Mouse (Mus musculus) liver, embryonic 11.5 days (tissue): ENCODE measurements around the gene Guca2a. TPM values are rescaled to one million over a fixed set of nuclear protein-coding genes. Genes with fewer than 3 reads are reported as not detected.

Experiments used
- ATAC-seq: fragments of 200-750 bp; cut with Nextera tagmentation; replicated peaks from 2 replicates; pipeline ENCODE4 v1.8.0; 2017; ENCODE audit warnings: moderate number of reproducible peaks, mild to moderate bottlenecking, moderate TSS enrichment, moderate library complexity; ENCODE audit not compliant: low FRiP score
- DNase-seq: peaks from one replicate; pipeline ENCODE4 v3.0.0-alpha.2; 2017; ENCODE audit warnings: low spot score
- H3K27ac ChIP-seq: fragments of 300-500 bp; sonication (generic); 2 replicates; pipeline ENCODE4 v1.5.1; 2014; ENCODE audit warnings: mild to moderate bottlenecking, low read depth, low read length, control low read depth
- H3K27me3 ChIP-seq: fragments of 300-500 bp; sonication (generic); replicated peaks from 2 replicates; pipeline ENCODE4 v1.6.1; 2014; ENCODE audit warnings: low read length, mixed read lengths; ENCODE audit not compliant: control insufficient read depth, insufficient read depth
- H3K36me3 ChIP-seq: fragments of 300-500 bp; sonication (generic); 2 replicates; pipeline ENCODE4 v1.6.1; 2014; ENCODE audit warnings: mild to moderate bottlenecking, low read length, moderate library complexity, mixed read lengths; ENCODE audit not compliant: control insufficient read depth, insufficient read depth
- H3K4me1 ChIP-seq: fragments of 300-500 bp; sonication (generic); replicated peaks from 2 replicates; pipeline ENCODE4 v1.6.1; 2014; ENCODE audit warnings: low read length, mixed read lengths; ENCODE audit not compliant: control insufficient read depth, insufficient read depth
- H3K4me2 ChIP-seq: fragments of 300-500 bp; sonication (generic); 2 replicates; pipeline ENCODE4 v1.6.1; 2014; ENCODE audit warnings: mild to moderate bottlenecking, control low read depth, moderate library complexity
- H3K4me3 ChIP-seq: fragments of 300-500 bp; sonication (generic); 2 replicates; pipeline ENCODE4 v1.5.1; 2014; ENCODE audit warnings: low read depth, low read length, control low read depth
- H3K9ac ChIP-seq: fragments of 300-500 bp; sonication (generic); 2 replicates; pipeline ENCODE4 v1.6.1; 2014; ENCODE audit warnings: low read depth, low read length, control low read depth
- H3K9me3 ChIP-seq: fragments of 300-500 bp; sonication (generic); 2 replicates; pipeline ENCODE4 v1.6.1; 2016; ENCODE audit warnings: low read length, inconsistent platforms, mixed read lengths; ENCODE audit not compliant: control insufficient read depth
- WGBS: fragments of 180-500 bp; shearing (Covaris S2); extraction: QIAGEN DNeasy Blood & Tissue Kit; methylation state at CpG from one replicate; pipeline ENCODE4 v1.1.7; 2014; 5-methylcytosine and 5-hydroxymethylcytosine counted together
- polyA plus RNA-seq: library from polyadenylated mRNA; unstranded; fragments of >200 nt; fragmentation: Nextera tagmentation; extraction: Ambion mirVana; gene quantifications from 2 replicates; pipeline ENCODE4 v1.2.1, GENCODE M21; 2014

Gene Guca2a
- polyA plus RNA-seq, 1 experiment from 2014 or later: 0.62 TPM

DNA sequence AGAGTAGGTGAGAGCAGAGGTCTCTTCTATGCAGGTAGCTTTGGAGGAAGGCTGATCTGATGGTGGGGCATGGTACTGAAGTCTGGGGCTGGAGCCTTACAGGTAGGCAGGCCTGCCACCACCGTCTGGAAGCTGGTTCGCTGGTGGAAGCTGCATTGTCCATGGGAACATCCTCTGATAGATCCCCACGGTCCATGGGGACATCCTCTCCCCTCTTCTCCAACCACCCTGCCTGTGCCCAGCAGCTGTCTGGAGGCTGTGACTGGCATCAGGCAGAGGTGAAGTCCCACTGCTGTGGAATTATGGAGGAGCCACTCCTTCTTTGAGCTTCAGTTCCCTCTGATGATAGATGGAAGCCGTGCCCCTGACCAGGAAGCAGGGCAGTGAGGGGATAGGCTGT lies 31.1 kb downstream of the Guca2a start:
- Histone ChIP-seq H3K9me3 (no peaks in the 10 kb centered on the region), H3K36me3 (no peaks in the 10 kb centered on the region), H3K4me2 (no peak overlapping the region), H3K27me3 (no peaks in the 10 kb centered on the region; the same call in 1 of the 2 replicates), H3K27ac (no peak overlapping the region), H3K9ac (no peak overlapping the region), H3K4me3 (no peak overlapping the region), H3K4me1 (no peaks in the 10 kb centered on the region)
- ATAC-seq (no peak), DNase-seq (no peak)
- WGBS: 76% methylated on average over 4 of the region's 4 CpGs

DNA sequence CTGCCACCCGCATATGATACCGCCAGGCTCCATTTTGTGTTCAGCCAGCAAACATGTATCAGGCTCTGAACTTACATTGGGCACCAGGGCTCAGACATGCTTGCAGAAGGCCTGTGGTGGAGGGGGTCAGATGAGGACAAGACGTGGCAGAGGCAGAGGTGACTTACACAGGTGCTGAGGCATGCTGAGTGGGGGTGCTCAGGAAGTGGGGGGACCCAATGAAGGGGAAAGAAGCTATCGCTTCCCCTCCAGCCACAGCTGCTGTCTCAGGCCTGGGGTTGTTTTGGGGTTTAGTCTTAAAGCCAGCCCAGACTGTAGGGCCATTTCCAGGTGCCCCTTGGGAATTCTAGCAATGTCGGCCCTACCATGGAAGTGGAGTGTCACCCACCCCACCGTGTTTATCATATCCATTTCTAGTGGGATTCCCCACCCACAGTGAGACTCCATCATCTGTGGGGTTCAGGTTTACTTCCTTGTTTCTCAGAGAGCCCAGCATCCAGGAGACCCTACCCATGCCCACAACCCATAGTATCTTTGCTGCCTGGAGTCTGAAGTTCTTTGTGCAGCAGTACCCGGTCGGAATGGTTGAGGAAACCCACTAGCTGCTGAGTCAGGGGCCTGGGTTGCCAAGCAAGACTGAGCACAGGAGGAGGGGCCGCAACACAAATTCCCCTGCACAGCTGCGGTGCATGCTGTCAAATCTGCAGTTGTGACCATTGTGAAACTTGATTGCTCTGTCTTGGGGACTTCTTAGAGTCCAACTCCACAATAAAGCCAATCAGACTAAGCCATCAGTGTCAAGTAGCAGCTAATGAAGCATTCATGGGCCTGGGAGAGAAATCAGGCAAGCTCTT lies 32.1 kb downstream of the Guca2a start:
- Histone ChIP-seq H3K27me3 (no peaks in the 10 kb centered on the region; the same call in 1 of the 2 replicates), H3K4me2 (no peak overlapping the region), H3K9ac (no peak overlapping the region), H3K4me1 (no peaks in the 10 kb centered on the region), H3K27ac (no peak overlapping the region), H3K9me3 (no peaks in the 10 kb centered on the region), H3K4me3 (no peak overlapping the region), H3K36me3 (no peaks in the 10 kb centered on the region)
- DNase-seq: no peak
- no peak for ATAC-seq
- 76% methylated on average over 10 of the region's 10 CpGs for WGBS

DNA sequence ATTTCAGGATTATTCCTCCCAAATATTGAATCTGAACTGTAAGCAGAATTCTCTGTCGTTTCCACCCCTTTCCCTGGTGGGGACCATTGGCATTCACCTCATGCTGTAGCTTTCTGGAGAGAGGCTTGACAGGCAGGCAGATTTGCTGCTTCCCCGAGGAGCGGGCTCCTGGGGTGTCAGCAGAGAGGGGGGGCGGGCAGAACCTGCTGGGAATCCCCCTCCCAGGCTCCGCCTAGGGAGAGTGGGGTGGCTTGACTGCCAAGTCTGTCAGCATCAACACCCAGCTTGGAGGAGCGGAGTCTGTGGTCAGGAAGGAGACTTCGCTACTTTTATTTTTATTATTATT lies 32.7 kb downstream of the Guca2a start:
- Histone ChIP-seq H3K9ac (no peak overlapping the region), H3K9me3 (no peaks in the 10 kb centered on the region), H3K4me3 (no peak overlapping the region), H3K36me3 (no peaks in the 10 kb centered on the region), H3K4me2 (no peak overlapping the region), H3K27ac (no peak overlapping the region), H3K27me3 (no peaks in the 10 kb centered on the region; the same call in 1 of the 2 replicates), H3K4me1 (no peaks in the 10 kb centered on the region)
- DNase-seq (no peak), ATAC-seq (no peak)
- WGBS: 51% methylated on average over 7 of the region's 7 CpGs

DNA sequence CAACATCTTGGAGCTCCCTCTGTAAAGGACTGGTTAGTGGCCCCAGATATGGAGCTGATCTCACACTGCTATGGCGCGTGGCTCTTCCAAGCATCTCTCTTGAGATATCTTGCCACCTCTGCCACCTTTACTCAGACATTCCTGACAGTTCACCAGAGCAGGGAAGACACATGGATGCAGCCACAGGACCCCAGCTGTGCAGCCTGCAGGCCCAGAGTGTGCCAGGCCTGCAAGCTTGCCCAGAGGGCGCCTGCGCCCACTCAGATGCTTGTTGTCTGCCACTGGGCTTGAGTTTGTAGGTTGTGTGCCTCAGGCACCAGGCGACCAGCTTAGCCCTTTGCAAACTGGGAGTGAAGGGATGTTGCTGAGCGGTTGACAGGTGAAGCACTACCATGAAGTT lies 33.2 kb downstream of the Guca2a start:
- H3K27ac ChIP-seq: no peak overlapping the region
- H3K9me3 ChIP-seq: no peaks in the 10 kb centered on the region
- 78% methylated on average over 6 of the region's 6 CpGs for WGBS
- no peaks in the 10 kb centered on the region; the same call in 1 of the 2 replicates for H3K27me3 ChIP-seq
- ATAC-seq: no peak
- H3K4me3 ChIP-seq: no peak overlapping the region
- no peak overlapping the region for H3K9ac ChIP-seq
- H3K4me1 ChIP-seq: no peaks in the 10 kb centered on the region
- H3K4me2 ChIP-seq: no peak overlapping the region
- DNase-seq: no peak
- no peaks in the 10 kb centered on the region for H3K36me3 ChIP-seq

DNA sequence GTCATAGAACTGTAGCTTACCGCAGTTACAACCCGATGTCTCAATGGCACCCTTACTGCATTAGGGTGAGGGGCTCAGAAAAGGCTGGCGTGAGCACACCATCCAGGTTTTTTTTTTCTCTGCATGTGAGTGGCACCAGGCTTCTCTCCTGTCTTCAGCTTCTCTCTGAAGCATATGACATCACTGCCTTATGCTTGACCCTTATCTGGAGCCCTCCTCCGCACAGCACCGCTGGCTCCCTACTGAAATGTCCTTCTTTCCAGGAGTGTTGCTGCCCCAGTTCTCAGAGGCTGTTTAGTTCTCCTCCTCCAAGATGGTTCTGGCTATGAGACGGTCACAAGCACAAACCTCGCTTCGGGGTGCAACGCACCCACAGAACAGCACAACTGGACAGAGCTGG lies 33.7 kb downstream of the Guca2a start:
- Histone ChIP-seq H3K9me3 (no peaks in the 10 kb centered on the region), H3K4me1 (no peaks in the 10 kb centered on the region), H3K4me3 (no peak overlapping the region), H3K27me3 (no peaks in the 10 kb centered on the region; the same call in 1 of the 2 replicates), H3K9ac (no peak overlapping the region), H3K27ac (no peak overlapping the region), H3K4me2 (no peak overlapping the region), H3K36me3 (no peaks in the 10 kb centered on the region)
- ATAC-seq: no peak
- DNase-seq: no peak
- 86% methylated on average over 9 of the region's 9 CpGs for WGBS

DNA sequence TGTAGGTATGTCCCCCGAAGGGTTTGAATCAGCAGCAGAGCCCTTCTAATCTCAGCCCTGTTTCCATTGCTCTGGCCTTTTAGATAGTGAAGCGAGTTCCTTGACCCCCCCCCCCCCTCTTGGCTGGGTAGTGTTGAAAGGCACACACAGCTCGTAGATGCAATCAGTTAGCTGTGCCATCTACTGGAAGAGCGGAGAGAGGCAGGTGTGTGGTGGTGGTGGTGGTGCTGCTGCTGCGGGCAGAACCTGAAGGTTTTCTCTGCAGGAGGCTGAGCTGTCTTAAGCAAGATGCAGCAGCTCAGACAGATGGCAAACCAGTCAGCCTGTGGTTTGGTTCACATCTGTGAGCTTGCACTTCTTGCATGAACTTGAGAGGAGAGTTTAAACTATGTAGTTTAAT lies 35.2 kb downstream of the Guca2a start:
- WGBS: 26% methylated on average over 5 of the region's 5 CpGs
- Histone ChIP-seq H3K9ac (no peak overlapping the region), H3K4me2 (no peak overlapping the region), H3K9me3 (no peaks in the 10 kb centered on the region), H3K4me1 (no peaks in the 10 kb centered on the region), H3K36me3 (no peaks in the 10 kb centered on the region), H3K27me3 (no peaks in the 10 kb centered on the region; the same call in 1 of the 2 replicates), H3K27ac (no peak overlapping the region), H3K4me3 (no peak overlapping the region)
- ATAC-seq (no peak), DNase-seq (no peak)

DNA sequence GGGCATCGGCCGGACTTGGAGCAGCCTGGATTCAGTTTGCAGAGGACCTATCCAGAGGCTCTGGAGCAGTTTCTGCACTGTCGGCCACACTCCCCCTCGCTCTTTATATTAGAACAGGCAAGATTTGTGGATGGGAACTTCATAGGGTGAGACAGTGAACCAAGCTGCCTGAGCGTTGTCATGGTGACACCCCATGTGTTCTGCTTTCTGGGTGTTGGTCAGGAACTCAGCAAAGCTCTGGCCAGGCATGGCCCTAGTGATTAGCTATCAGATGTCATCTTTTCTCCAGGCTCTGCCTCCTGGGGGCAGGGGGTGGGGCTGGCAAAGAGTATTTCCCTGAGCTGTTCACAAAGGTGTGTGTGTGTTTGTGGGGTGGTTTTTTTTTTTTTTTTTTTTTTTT lies 45.1 kb downstream of the Guca2a start:
- Histone ChIP-seq H3K9ac (no peak overlapping the region), H3K4me2 (no peak overlapping the region), H3K36me3 (no peaks in the 10 kb centered on the region), H3K27me3 (no peaks in the 10 kb centered on the region), H3K9me3 (no peaks in the 10 kb centered on the region), H3K4me3 (no peak overlapping the region), H3K4me1 (no peaks in the 10 kb centered on the region), H3K27ac (no peak overlapping the region)
- ATAC-seq (no peak), DNase-seq (no peak)
- WGBS: 44% methylated on average over 5 of the region's 5 CpGs

DNA sequence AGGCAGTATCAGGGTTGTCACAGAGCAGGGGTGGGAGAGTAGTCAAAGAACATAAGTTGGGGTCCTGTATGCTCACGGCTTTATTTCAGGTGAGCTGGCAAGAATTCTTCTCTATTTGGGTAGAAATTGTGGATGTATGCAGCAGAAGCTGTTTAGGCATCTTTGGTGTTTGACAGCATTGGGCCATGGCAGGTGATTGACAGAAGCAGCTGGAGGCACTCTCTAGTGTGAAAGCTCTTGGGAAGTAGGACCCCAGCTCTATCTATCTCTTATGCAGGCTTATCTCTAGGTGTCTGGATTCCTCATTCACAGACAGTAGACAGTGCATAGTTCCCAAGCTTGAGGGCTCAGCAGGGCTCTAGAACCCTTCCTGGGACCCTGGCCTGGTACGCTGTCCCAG lies 48.2 kb downstream of the Guca2a start:
- Histone ChIP-seq H3K4me2 (no peak overlapping the region), H3K4me3 (no peak overlapping the region), H3K9ac (no peak overlapping the region), H3K4me1 (no peaks in the 10 kb centered on the region), H3K9me3 (no peaks in the 10 kb centered on the region), H3K27me3 (no peaks in the 10 kb centered on the region), H3K36me3 (no peaks in the 10 kb centered on the region), H3K27ac (no peak overlapping the region)
- DNase-seq: no peak
- WGBS: 86% methylated on average over 2 of the region's 2 CpGs
- no peak for ATAC-seq
